ENCODE assay signal across 7 mouse cellular contexts in genomic region chr5:114773211-114773710, GRCm38 (mm10). TPM values are rescaled to one million over a fixed set of nuclear protein-coding genes. Genes with fewer than 3 reads are reported as not detected.
A peak's percentile ranks its signal among the peaks of the same experiment; 100 is the strongest.
DNase-seq lines count a peak whose midpoint lies in the region; ATAC-seq and TF ChIP-seq lines count a peak whose summit lies in the region.

No protein-coding gene starts in this region.

- H3K27ac ChIP-seq in embryonic facial prominence, embryonic 10.5 days (replicated peaks) = peak overlapping the region; percentile 99
- peak overlapping the region; percentile 85 for H3K27ac ChIP-seq in intestine, postnatal 0 days (ENCODE audit: low read depth, low read length)
- peak overlapping the region; percentile 91 for H3K27ac ChIP-seq in midbrain, embryonic 12.5 days (replicated peaks)
- peak overlapping the region; percentile 83 for H3K27ac ChIP-seq in small intestine, adult 2 months (ENCODE audit: insufficient read depth, low read depth, low read length)

- WGBS in embryonic facial prominence, embryonic 10.5 days = under 1% methylated on average over 50 of the region's 52 CpGs
- WGBS in intestine, postnatal 0 days = under 1% methylated on average over 48 of the region's 52 CpGs
- WGBS in midbrain, embryonic 12.5 days = under 1% methylated on average over 40 of the region's 52 CpGs
- under 1% methylated on average over 51 of the region's 52 CpGs for WGBS in small intestine, adult 2 months

- no peaks in the 10 kb centered on the region for H3K27me3 ChIP-seq in embryonic facial prominence, embryonic 10.5 days (replicated peaks; ENCODE audit: low read depth, poor library complexity, severe bottlenecking)
- no peaks in the 10 kb centered on the region for H3K27me3 ChIP-seq in intestine, postnatal 0 days (replicated peaks; ENCODE audit: control insufficient read depth, insufficient read depth, low read length)
- no peaks in the 10 kb centered on the region for H3K27me3 ChIP-seq in midbrain, embryonic 12.5 days
- no peaks in the 10 kb centered on the region for H3K27me3 ChIP-seq in small intestine, adult 2 months (ENCODE audit: control insufficient read depth, insufficient read depth, low read length)

- peak overlapping the region; percentile 82 for H3K4me3 ChIP-seq in embryonic facial prominence, embryonic 10.5 days
- H3K4me3 ChIP-seq in intestine, postnatal 0 days (ENCODE audit: low read depth, low read length) = peak overlapping the region; percentile 100
- peak overlapping the region; percentile 88 for H3K4me3 ChIP-seq in midbrain, embryonic 12.5 days
- peak overlapping the region; percentile 83 for H3K4me3 ChIP-seq in small intestine, adult 2 months (ENCODE audit: low read depth, low read length)

- peak overlapping the region; percentile 94 for H3K9ac ChIP-seq in intestine, postnatal 0 days (ENCODE audit: low read depth, low read length)
- peak overlapping the region; percentile 99 for H3K9ac ChIP-seq in midbrain, embryonic 12.5 days (replicated peaks)

- no peaks in the 10 kb centered on the region for H3K9me3 ChIP-seq in embryonic facial prominence, embryonic 10.5 days
- H3K9me3 ChIP-seq in intestine, postnatal 0 days (ENCODE audit: control insufficient read depth) = no peaks in the 10 kb centered on the region
- H3K9me3 ChIP-seq in midbrain, embryonic 12.5 days = no peaks in the 10 kb centered on the region

- ATAC-seq in intestine, postnatal 0 days = peak; percentile 78
- ATAC-seq in midbrain, embryonic 12.5 days (ENCODE audit: low FRiP score, low read depth) = peak; percentile 75

- TF ChIP-seq CTCF in intestine, postnatal 0 days (IDR thresholded peaks at IDR 0.05; ENCODE audit: low read depth) = no peak
- TF ChIP-seq CTCF in small intestine, adult 2 months (IDR thresholded peaks at IDR 0.05; ENCODE audit: extremely low read depth, insufficient read length, insufficient replicate concordance, low read depth, low read length) = no peak

- DNase-seq in adrenal gland, postnatal 10 days = peak; percentile 98
- peak; percentile 97 for DNase-seq in embryonic facial prominence, embryonic 10.5 days (ENCODE audit: low spot score)
- DNase-seq in gonadal fat pad, adult 2 months (ENCODE audit: low read depth) = peak; percentile 60
- DNase-seq in left cerebral cortex, postnatal 4 days = peak; percentile 98

- intact Hi-C loops in left cerebral cortex, postnatal 4 days (cut with DNase I) = no loop called here

- peaks cover 37% of the 10 kb centered on the region for H3K4me1 ChIP-seq in embryonic facial prominence, embryonic 10.5 days
- no peaks in the 10 kb centered on the region for H3K4me1 ChIP-seq in intestine, postnatal 0 days (replicated peaks; ENCODE audit: control insufficient read depth, insufficient read depth, low read length)
- H3K4me1 ChIP-seq in midbrain, embryonic 12.5 days = peaks cover 37% of the 10 kb centered on the region
- peaks cover 2% of the 10 kb centered on the region; the same call in 1 of the 2 replicates for H3K4me1 ChIP-seq in small intestine, adult 2 months (ENCODE audit: control insufficient read depth, insufficient read depth, insufficient read length, low read length)

- peak; percentile 52; the same call in 1 of the 2 replicates for TF ChIP-seq POLR2A in small intestine, adult 2 months (IDR thresholded peaks at IDR 0.05; ENCODE audit: low read depth, low read length)

- peak overlapping the region; percentile 78 for H3K4me2 ChIP-seq in intestine, postnatal 0 days (replicated peaks; ENCODE audit: low read depth)
- peak overlapping the region; percentile 85 for H3K4me2 ChIP-seq in midbrain, embryonic 12.5 days (replicated peaks)

- 0 out of 2 replicates have a peak, but pooled peaks cover 3% of the 10 kb centered on the region for H3K36me3 ChIP-seq in embryonic facial prominence, embryonic 10.5 days (replicated peaks)
- H3K36me3 ChIP-seq in intestine, postnatal 0 days (ENCODE audit: control insufficient read depth, insufficient read depth) = no peaks in the 10 kb centered on the region
- H3K36me3 ChIP-seq in midbrain, embryonic 12.5 days = no peaks in the 10 kb centered on the region
- no peaks in the 10 kb centered on the region for H3K36me3 ChIP-seq in small intestine, adult 2 months (ENCODE audit: control insufficient read depth, insufficient read depth, low read length)

RNA-seq across cellular contexts. Expression of gene Ankrd13a, which starts 1.2 kb away (rescaled TPM):
- 10 to 100 TPM; 91.7 to 95.0 TPM for total RNA-seq in adrenal gland, postnatal 10 days (2021)
- 44.4 and 48.1 TPM in 2 replicates for polyA plus RNA-seq in embryonic facial prominence, embryonic 10.5 days (2016; fragmentation: Nextera tagmentation; extraction: Ambion mirVana)
- polyA plus RNA-seq in gonadal fat pad, adult 2 months (2012; rRNA removed) = 50.3 and 56.1 TPM in 2 replicates
- 59.7 and 61.9 TPM in 2 replicates for polyA plus RNA-seq in intestine, postnatal 0 days (2015; fragmentation: Nextera tagmentation; extraction: Ambion mirVana)
- total RNA-seq in left cerebral cortex, postnatal 4 days (2021) = 10 to 100 TPM; 42.5 to 42.9 TPM
- polyA plus RNA-seq in midbrain, embryonic 12.5 days (2016; fragmentation: Nextera tagmentation; extraction: Ambion mirVana) = 71.1 and 77.7 TPM in 2 replicates
- 53.0 and 110 TPM in 2 replicates for polyA plus RNA-seq in small intestine, adult 2 months (2012; rRNA removed)

RNA-seq across cellular contexts. Expression of gene Git2, which starts 2.1 kb away (rescaled TPM):
- 10 to 100 TPM; 45.3 to 63.5 TPM for total RNA-seq in adrenal gland, postnatal 10 days (2021)
- 36.7 and 38.1 TPM in 2 replicates for polyA plus RNA-seq in embryonic facial prominence, embryonic 10.5 days (2016; fragmentation: Nextera tagmentation; extraction: Ambion mirVana)
- polyA plus RNA-seq in gonadal fat pad, adult 2 months (2012; rRNA removed) = 34.7 and 38.7 TPM in 2 replicates
- 13.8 and 17.8 TPM in 2 replicates for polyA plus RNA-seq in intestine, postnatal 0 days (2015; fragmentation: Nextera tagmentation; extraction: Ambion mirVana)
- 10 to 100 TPM; 58.3 to 59.1 TPM for total RNA-seq in left cerebral cortex, postnatal 4 days (2021)
- polyA plus RNA-seq in midbrain, embryonic 12.5 days (2016; fragmentation: Nextera tagmentation; extraction: Ambion mirVana) = 48.4 and 52.6 TPM in 2 replicates
- polyA plus RNA-seq in small intestine, adult 2 months (2012; rRNA removed) = 16.4 and 25.1 TPM in 2 replicates

RNA-seq across cellular contexts. Expression of gene 1500011B03Rik, which starts 50.0 kb away (rescaled TPM):
- 10 to 100 TPM; 39.1 to 55.8 TPM for total RNA-seq in adrenal gland, postnatal 10 days (2021)
- polyA plus RNA-seq in embryonic facial prominence, embryonic 10.5 days (2016; fragmentation: Nextera tagmentation; extraction: Ambion mirVana) = 108 TPM in 2 replicates
- 172 and 286 TPM in 2 replicates for polyA plus RNA-seq in gonadal fat pad, adult 2 months (2012; rRNA removed)
- 59.0 and 60.5 TPM in 2 replicates for polyA plus RNA-seq in intestine, postnatal 0 days (2015; fragmentation: Nextera tagmentation; extraction: Ambion mirVana)
- 100 to 1,000 TPM; 166 to 169 TPM for total RNA-seq in left cerebral cortex, postnatal 4 days (2021)
- polyA plus RNA-seq in midbrain, embryonic 12.5 days (2016; fragmentation: Nextera tagmentation; extraction: Ambion mirVana) = 154 and 167 TPM in 2 replicates
- 9.3 and 11.0 TPM in 2 replicates for polyA plus RNA-seq in small intestine, adult 2 months (2012; rRNA removed)

Comparison
In these comparisons a context has a peak if more than half of its experiments do, and no peak if none do; other contexts are left out.
1. Peak in every context shown above with its lines: DNase-seq, ATAC-seq, H3K4me3 ChIP-seq and H3K27ac ChIP-seq.